Mouse (Mus musculus) liver, adult 2 months (tissue): ENCODE measurements around the gene Ifitm10.

Source experiments
- CTCF ChIP-seq: fragments of 200-500 bp; IDR thresholded peaks from 2 replicates; pipeline ENCODE4 v1.5.1; 2011; ENCODE audit warnings: low read depth, low read length, control low read depth
- POLR2A ChIP-seq: fragments of 200-500 bp; IDR thresholded peaks from 2 replicates; pipeline ENCODE4 v1.6.1; 2011; ENCODE audit warnings: low read length, control low read depth; ENCODE audit not compliant: insufficient read depth; ENCODE audit errors: extremely low read depth

- TF ChIP-seq CTCF (no peak), POLR2A (no peak)
Observed at GRCm38 (mm10) chr7:142403591-142403990, 30.0 kb upstream of the Ifitm10 start.
